Mouse (Mus musculus) adrenal gland, postnatal 25 days (tissue): Measurements from ENCODE around the gene Slc45a3. TPM values are rescaled to one million over a fixed set of nuclear protein-coding genes. Genes with fewer than 3 reads are reported as not detected.

Source experiments
- DNase-seq: peaks from one replicate; pipeline ENCODE4 v3.0.0; 2021; ENCODE audit warnings: mixed read lengths
- total RNA-seq: library from RNA; stranded (reverse); gene quantifications from 2 replicates; pipeline ENCODE4 v1.2.3, GENCODE M21; 2021

Slc45a3 gene
- total RNA-seq, 1 experiment from 2014 or later: 12.6 TPM

GRCm38 (mm10) chr1:132028413-132028812 lies 65.6 kb downstream of the Slc45a3 start:
- DNase-seq: no peak

GRCm38 (mm10) chr1:132030574-132030973 lies 67.8 kb downstream of the Slc45a3 start:
- no peak for DNase-seq

- DNase-seq: no peak
These were observed 69.4 kb downstream of the Slc45a3 start for GRCm38 (mm10) chr1:132032172-132032571.

Other genes starting within 250 kb of the Slc45a3 start
- 0.18 TPM in 1 of 2 replicates, not detected in the other for gene Slc26a9, start 218.9 kb upstream of the Slc45a3 start, total RNA-seq
- gene Pm20d1, start 165.6 kb upstream of the Slc45a3 start, total RNA-seq: 14.9 and 15.5 TPM in 2 replicates
- gene Slc41a1, start 135.5 kb upstream of the Slc45a3 start, total RNA-seq: 60.7 and 74.8 TPM in 2 replicates
- gene Rab29, start 95.7 kb upstream of the Slc45a3 start, total RNA-seq: 15.9 and 21.3 TPM in 2 replicates
- 124 and 137 TPM in 2 replicates for gene Nucks1, start 52.4 kb upstream of the Slc45a3 start, total RNA-seq
- gene Elk4, start 44.6 kb downstream of the Slc45a3 start, total RNA-seq: 100 and 117 TPM in 2 replicates
- gene Mfsd4a, start 105.1 kb downstream of the Slc45a3 start, total RNA-seq: 29.5 and 29.9 TPM in 2 replicates
- 16.5 and 18.0 TPM in 2 replicates for gene Cdk18, start 176.7 kb downstream of the Slc45a3 start, total RNA-seq
- not detected in 2 replicates for gene Lemd1, start 228.5 kb downstream of the Slc45a3 start, total RNA-seq
- gene AC124108.1, start 228.5 kb downstream of the Slc45a3 start, total RNA-seq: not detected in 2 replicates